Mouse (Mus musculus): ENCODE results near the gene Cd2ap.
"Not testable (repeated sequence)": the region's sequence is repeated elsewhere in the genome, so short reads cannot be mapped to it uniquely, and the experiment has no call there.

The Cd2ap gene

GRCm38 (mm10) chr17:42876001-42876903 is at the start of gene Cd2ap:
TSS of gene Cd2ap (minus strand) at chr17:42876665.
- DNase-seq (ENCODE audit: low spot score in 2 of 2), result peak; percentile 98

GRCm38 (mm10) chr17:42924731-42925130 is 48.3 kb upstream of the Cd2ap start:
- DNase-seq (ENCODE audit: low spot score in 2 of 2), result no peak

GRCm38 (mm10) chr17:42918810-42919209 is 42.3 kb upstream of the Cd2ap start:
- no peak for DNase-seq (ENCODE audit: low spot score in 2 of 2)

GRCm38 (mm10) chr17:42914726-42915125 is 38.3 kb upstream of the Cd2ap start:
- no peak for DNase-seq (ENCODE audit: low spot score in 2 of 2)

GRCm38 (mm10) chr17:42912193-42912592 is 35.7 kb upstream of the Cd2ap start:
- DNase-seq (ENCODE audit: low spot score in 2 of 2), result no peak

GRCm38 (mm10) chr17:42910476-42910875 is 34.0 kb upstream of the Cd2ap start:
- DNase-seq (ENCODE audit: low spot score in 2 of 2), result no peak

GRCm38 (mm10) chr17:42909376-42909775 is 32.9 kb upstream of the Cd2ap start:
- no peak for DNase-seq (ENCODE audit: low spot score in 2 of 2)

GRCm38 (mm10) chr17:42908744-42909370 is 32.4 kb upstream of the Cd2ap start:
- DNase-seq (ENCODE audit: low spot score in 2 of 2), result no peak

GRCm38 (mm10) chr17:42908136-42908535 is 31.7 kb upstream of the Cd2ap start:
- DNase-seq (ENCODE audit: low spot score in 2 of 2), result no peak

- not testable (repeated sequence) for DNase-seq (ENCODE audit: low spot score in 2 of 2)
These were observed 30.0 kb upstream of the Cd2ap start for GRCm38 (mm10) chr17:42906456-42906855.

GRCm38 (mm10) chr17:42905919-42906318 is 29.5 kb upstream of the Cd2ap start:
- no peak for DNase-seq (ENCODE audit: low spot score in 2 of 2)

GRCm38 (mm10) chr17:42900795-42901194 is 24.3 kb upstream of the Cd2ap start:
- no peak for DNase-seq (ENCODE audit: low spot score in 2 of 2)

- DNase-seq (ENCODE audit: low spot score in 2 of 2), result no peak
These were observed 10.8 kb upstream of the Cd2ap start for GRCm38 (mm10) chr17:42887282-42887707.

GRCm38 (mm10) chr17:42885091-42885501 is 8.6 kb upstream of the Cd2ap start:
- no peak for DNase-seq (ENCODE audit: low spot score in 2 of 2)

- DNase-seq (ENCODE audit: low spot score in 2 of 2), result no peak
These were observed 7.9 kb upstream of the Cd2ap start for GRCm38 (mm10) chr17:42884382-42884781.

- no peak for DNase-seq (ENCODE audit: low spot score in 2 of 2)
These were observed 7.3 kb upstream of the Cd2ap start for GRCm38 (mm10) chr17:42883769-42884168.

- DNase-seq (ENCODE audit: low spot score in 2 of 2), result no peak
These were observed 6.8 kb upstream of the Cd2ap start for GRCm38 (mm10) chr17:42883315-42883714.

- DNase-seq (ENCODE audit: low spot score in 2 of 2), result no peak
These were observed 6.4 kb upstream of the Cd2ap start for GRCm38 (mm10) chr17:42882873-42883272.

GRCm38 (mm10) chr17:42876904-42877425 is 500 bp upstream of the Cd2ap start:
- no peak for DNase-seq (ENCODE audit: low spot score in 2 of 2)

GRCm38 (mm10) chr17:42875571-42876000 is 879 bp downstream of the Cd2ap start:
- DNase-seq (ENCODE audit: low spot score in 2 of 2), result peak; percentile 21 to 33

- DNase-seq (ENCODE audit: low spot score in 2 of 2), result no peak
These were observed 1.4 kb downstream of the Cd2ap start for GRCm38 (mm10) chr17:42875015-42875414.

GRCm38 (mm10) chr17:42870465-42870864 is 6.0 kb downstream of the Cd2ap start:
- DNase-seq (ENCODE audit: low spot score in 2 of 2), result no peak

GRCm38 (mm10) chr17:42863186-42863585 is 13.3 kb downstream of the Cd2ap start:
- no peak for DNase-seq (ENCODE audit: low spot score in 2 of 2)
